Mouse (Mus musculus) intestine, embryonic 14.5 days (tissue): ENCODE data around the gene Cyp4x1. TPM values are rescaled to one million over a fixed set of nuclear protein-coding genes. Genes with fewer than 3 reads are reported as not detected.

Experiments
- ATAC-seq: fragments of 200-750 bp; cut with Nextera tagmentation; replicated peaks from 2 replicates; pipeline ENCODE4 v1.8.0; 2017; ENCODE audit warnings: low read depth, moderate number of reproducible peaks, moderate TSS enrichment, moderate library complexity; ENCODE audit not compliant: low FRiP score, low TSS enrichment
- DNase-seq: peaks from one replicate; pipeline ENCODE4 v3.0.0-alpha.2; 2018; ENCODE audit warnings: low spot score
- H3K27ac ChIP-seq: fragments of 300-500 bp; sonication (generic); 2 replicates; pipeline ENCODE4 v1.5.1; 2014; ENCODE audit warnings: low read depth, mild to moderate bottlenecking, control low read depth
- H3K27me3 ChIP-seq: fragments of 300-500 bp; sonication (generic); replicated peaks from 2 replicates; pipeline ENCODE4 v1.6.1; 2014; ENCODE audit warnings: low read length, control low read depth; ENCODE audit not compliant: control insufficient read depth, insufficient read depth
- H3K36me3 ChIP-seq: fragments of 300-500 bp; sonication (generic); 2 replicates; pipeline ENCODE4 v1.6.1; 2014; ENCODE audit warnings: low read length, control low read depth; ENCODE audit not compliant: control insufficient read depth, insufficient read depth
- H3K4me1 ChIP-seq: fragments of 300-500 bp; sonication (generic); replicated peaks from 2 replicates; pipeline ENCODE4 v1.6.1; 2014; ENCODE audit warnings: low read length, control low read depth, mixed read lengths; ENCODE audit not compliant: control insufficient read depth, insufficient read depth
- H3K4me2 ChIP-seq: fragments of 300-500 bp; sonication (generic); 2 replicates; pipeline ENCODE4 v1.6.1; 2014; ENCODE audit warnings: low read length
- H3K4me3 ChIP-seq: fragments of 300-500 bp; sonication (generic); 2 replicates; pipeline ENCODE4 v1.5.1; 2014; ENCODE audit warnings: low read depth, low read length, control low read depth, mixed read lengths
- H3K9ac ChIP-seq: fragments of 300-500 bp; sonication (generic); 2 replicates; pipeline ENCODE4 v1.6.1; 2014; ENCODE audit warnings: mild to moderate bottlenecking, low read length
- H3K9me3 ChIP-seq: fragments of 300-500 bp; sonication (generic); 2 replicates; pipeline ENCODE4 v1.6.1; 2016; ENCODE audit warnings: low read length, control low read depth; ENCODE audit not compliant: control insufficient read depth
- WGBS: fragments of 180-500 bp; shearing (Covaris S2); extraction: QIAGEN DNeasy Blood & Tissue Kit; methylation state at CpG from one replicate; pipeline ENCODE4 v1.1.7; 2014; 5-methylcytosine and 5-hydroxymethylcytosine counted together
- polyA plus RNA-seq: library from polyadenylated mRNA; unstranded; fragments of >200 nt; fragmentation: Nextera tagmentation; extraction: Ambion mirVana; gene quantifications from 2 replicates; pipeline ENCODE4 v1.2.1, GENCODE M21; 2014

Gene Cyp4x1
- polyA plus RNA-seq, 1 experiment from 2014 or later, result 0.62 TPM

DNA sequence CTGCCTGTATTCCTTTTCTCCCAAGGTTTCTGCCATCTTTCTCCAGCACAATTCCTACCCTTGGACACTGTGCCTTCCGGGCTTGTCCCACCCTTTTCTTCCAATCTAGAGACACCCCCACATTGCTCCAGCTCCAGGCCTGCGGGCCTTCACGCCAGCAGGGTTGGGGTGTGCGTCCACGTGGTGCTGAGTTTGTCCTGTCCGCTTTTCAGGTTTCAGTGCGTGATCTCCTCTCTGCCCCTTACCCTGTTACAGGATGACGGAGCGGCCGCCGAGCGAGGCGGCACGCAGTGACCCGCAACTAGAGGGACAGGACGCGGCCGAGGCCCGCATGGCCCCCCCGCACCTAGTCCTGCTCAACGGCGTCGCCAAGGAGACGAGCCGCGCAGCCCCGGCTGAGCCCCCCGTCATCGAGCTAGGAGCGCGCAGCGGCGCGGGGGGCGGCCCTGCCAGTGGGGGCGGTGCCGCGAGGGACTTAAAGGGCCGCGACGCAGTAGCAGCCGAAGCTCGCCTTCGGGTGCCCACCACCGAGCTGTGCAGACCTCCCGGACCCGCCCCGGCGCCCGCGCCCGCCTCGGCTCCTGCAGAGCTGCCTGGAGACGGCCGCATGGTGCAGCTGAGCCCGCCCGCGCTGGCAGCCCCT lies 71.1 kb downstream of the Cyp4x1 start:
- H3K4me1 ChIP-seq, result peaks cover 5% of the 10 kb centered on the region
- peak overlapping the region; percentile 94 for H3K4me2 ChIP-seq
- ATAC-seq (peak; percentile 78), DNase-seq (peak; percentile 68)
- under 1% methylated on average over 58 of the region's 58 CpGs for WGBS
- H3K4me3 ChIP-seq, result peak overlapping the region; percentile 50
- no peak overlapping the region for H3K27ac ChIP-seq
- no peaks in the 10 kb centered on the region for H3K9me3 ChIP-seq
- peak overlapping the region; percentile 27 for H3K9ac ChIP-seq
- no peaks in the 10 kb centered on the region for H3K36me3 ChIP-seq
- peaks cover 92% of the 10 kb centered on the region for H3K27me3 ChIP-seq

DNA sequence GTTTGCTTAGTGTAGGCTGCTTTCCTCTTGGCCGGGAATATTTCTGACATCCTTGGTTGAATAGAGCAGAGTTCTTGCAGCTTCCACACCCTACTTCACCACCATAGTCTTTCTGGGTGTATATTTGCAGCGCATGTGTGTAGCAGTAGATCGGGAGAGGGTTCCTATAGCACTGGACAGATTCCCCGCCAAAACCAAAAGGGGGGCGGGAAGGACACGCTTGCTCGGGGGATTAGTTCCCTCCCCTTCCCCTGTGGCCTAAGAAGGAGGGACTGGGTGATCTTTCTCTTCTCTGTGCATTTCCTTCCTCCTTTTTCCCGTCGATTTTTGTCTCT lies 71.6 kb downstream of the Cyp4x1 start:
- peaks cover 96% of the 10 kb centered on the region for H3K27me3 ChIP-seq
- H3K4me1 ChIP-seq, result peaks cover 5% of the 10 kb centered on the region
- peak overlapping the region; percentile 50 for H3K4me3 ChIP-seq
- ATAC-seq, result no peak
- H3K36me3 ChIP-seq, result no peaks in the 10 kb centered on the region
- WGBS, result under 1% methylated on average over 9 of the region's 9 CpGs
- no peak overlapping the region for H3K9ac ChIP-seq
- no peak overlapping the region for H3K27ac ChIP-seq
- DNase-seq, result no peak
- no peaks in the 10 kb centered on the region for H3K9me3 ChIP-seq
- H3K4me2 ChIP-seq, result peak overlapping the region; percentile 94

DNA sequence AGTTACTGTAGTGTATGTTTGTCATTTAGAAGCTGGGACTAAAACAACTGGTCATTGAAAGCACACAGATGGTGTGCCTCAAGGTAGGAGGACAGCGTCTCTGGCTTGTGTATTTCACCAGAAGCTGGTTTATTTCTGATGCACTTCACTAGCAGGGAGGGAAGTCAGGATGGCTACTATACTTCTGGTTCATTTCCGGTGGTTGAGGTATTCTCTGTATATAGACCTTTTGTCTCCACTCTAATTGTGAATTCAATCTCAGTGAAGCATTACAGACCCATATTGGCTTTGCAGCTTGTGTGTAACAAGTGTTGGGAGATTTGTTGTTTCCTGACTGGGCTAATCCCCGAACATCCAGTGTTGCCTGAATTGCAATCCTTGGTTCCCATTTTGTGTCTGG lies 73.3 kb downstream of the Cyp4x1 start:
- ATAC-seq (no peak), DNase-seq (no peak)
- WGBS, result 15% methylated on average over 3 of the region's 3 CpGs
- no peaks in the 10 kb centered on the region for H3K9me3 ChIP-seq
- no peak overlapping the region for H3K9ac ChIP-seq
- H3K4me3 ChIP-seq, result peak overlapping the region; percentile 8; the same call in 1 of the 2 replicates
- no peak overlapping the region for H3K4me2 ChIP-seq
- peaks cover 100% of the 10 kb centered on the region for H3K27me3 ChIP-seq
- H3K27ac ChIP-seq, result no peak overlapping the region
- H3K4me1 ChIP-seq, result peaks cover 10% of the 10 kb centered on the region
- no peaks in the 10 kb centered on the region for H3K36me3 ChIP-seq

DNA sequence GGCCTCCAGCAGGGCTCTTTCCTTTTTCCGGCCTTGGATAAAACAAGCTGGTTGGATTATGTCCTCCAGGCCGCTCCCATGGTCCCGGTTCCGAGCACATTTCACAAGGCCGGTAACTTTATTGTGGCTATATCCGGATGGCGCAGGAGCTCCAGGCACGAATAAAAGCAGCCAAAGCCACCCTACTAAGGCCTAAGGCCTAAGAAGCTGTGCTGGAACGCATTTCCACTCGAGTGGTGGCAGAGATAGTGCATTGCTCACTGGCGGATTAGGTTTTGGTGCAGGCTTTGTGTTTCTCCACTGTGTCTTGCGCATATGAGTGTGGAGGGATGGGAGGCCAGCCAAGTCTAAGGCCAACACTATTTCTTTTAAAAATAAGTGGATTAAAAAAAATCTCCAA lies 74.2 kb downstream of the Cyp4x1 start:
- no peak overlapping the region for H3K9ac ChIP-seq
- 13% methylated on average over 12 of the region's 12 CpGs for WGBS
- H3K4me2 ChIP-seq, result peak overlapping the region; percentile 11; the same call in 1 of the 2 replicates
- peaks cover 100% of the 10 kb centered on the region for H3K27me3 ChIP-seq
- DNase-seq, result peak; percentile 71
- ATAC-seq, result no peak
- peaks cover 10% of the 10 kb centered on the region for H3K4me1 ChIP-seq
- H3K27ac ChIP-seq, result no peak overlapping the region; the same call in 1 of the 2 replicates
- H3K4me3 ChIP-seq, result peak overlapping the region; percentile 8; the same call in 1 of the 2 replicates
- no peaks in the 10 kb centered on the region for H3K9me3 ChIP-seq
- no peaks in the 10 kb centered on the region for H3K36me3 ChIP-seq

DNA sequence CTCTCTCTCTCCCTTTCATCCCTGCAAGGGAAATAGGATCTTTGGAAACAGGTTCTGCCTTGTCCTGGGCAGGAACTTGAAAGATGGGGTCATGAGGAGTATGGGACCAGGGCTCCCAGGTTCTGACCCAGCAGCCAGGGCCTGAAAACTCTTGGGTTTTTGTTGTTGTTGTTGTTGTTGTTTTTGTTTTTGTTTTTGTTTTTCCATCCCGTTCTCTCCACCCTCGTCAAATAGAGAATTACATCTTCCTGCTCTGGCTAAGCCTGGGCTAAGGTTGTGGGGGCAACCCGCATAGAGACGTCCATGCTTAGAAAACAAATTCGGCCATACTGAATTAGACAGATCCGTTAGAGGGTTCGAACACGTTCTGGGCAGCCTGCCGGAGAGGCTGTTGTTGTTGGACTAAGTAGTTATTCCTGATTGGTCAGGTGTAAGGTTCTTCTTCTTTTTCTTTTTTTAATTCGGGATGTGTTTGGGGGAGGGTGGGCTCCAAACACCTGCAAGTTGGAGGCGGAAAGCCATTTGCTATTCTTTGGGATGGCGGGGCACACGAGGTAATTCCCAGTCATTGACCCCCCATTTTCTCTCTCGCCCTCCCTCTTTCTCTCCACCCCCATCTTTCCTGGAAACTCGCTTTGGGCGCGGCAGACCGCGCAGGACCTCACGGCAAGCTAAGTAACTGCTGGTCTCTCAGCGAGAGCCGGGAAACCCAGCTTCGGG lies 75.0 kb downstream of the Cyp4x1 start:
- ATAC-seq (no peak), DNase-seq (no peak)
- H3K36me3 ChIP-seq, result no peaks in the 10 kb centered on the region
- peaks cover 10% of the 10 kb centered on the region for H3K4me1 ChIP-seq
- no peaks in the 10 kb centered on the region for H3K9me3 ChIP-seq
- WGBS, result 3% methylated on average over 23 of the region's 23 CpGs
- no peak overlapping the region for H3K9ac ChIP-seq
- no peak overlapping the region for H3K27ac ChIP-seq
- peak overlapping the region; percentile 10 for H3K4me3 ChIP-seq
- H3K27me3 ChIP-seq, result peaks cover 100% of the 10 kb centered on the region
- H3K4me2 ChIP-seq, result peak overlapping the region; percentile 7

DNA sequence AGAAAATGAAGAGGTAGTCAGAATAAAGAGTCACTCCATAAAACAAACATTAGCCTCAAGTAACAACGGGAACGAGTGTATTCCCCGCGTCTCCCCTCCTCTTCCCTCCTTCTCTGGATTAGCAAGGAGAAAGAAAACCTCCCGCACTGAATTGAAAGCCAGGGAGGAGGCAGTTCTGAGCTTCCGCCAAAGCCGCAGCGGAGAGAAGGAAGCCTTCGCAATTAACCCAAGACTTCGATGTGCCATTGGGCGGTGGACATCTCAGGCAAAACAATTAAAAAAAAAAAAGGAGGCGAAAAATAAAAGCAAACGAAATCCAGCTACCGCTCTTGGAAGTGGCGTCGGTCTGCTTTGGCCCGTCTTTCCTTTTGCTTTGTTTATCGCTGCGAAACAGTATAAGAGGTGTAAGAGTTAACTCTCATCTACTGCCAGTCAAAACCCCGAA lies 75.7 kb downstream of the Cyp4x1 start:
- DNase-seq (peak; percentile 77), ATAC-seq (no peak)
- no peaks in the 10 kb centered on the region for H3K36me3 ChIP-seq
- peaks cover 99% of the 10 kb centered on the region for H3K27me3 ChIP-seq
- 0 out of 2 replicates have a peak overlapping the region, but pooled peaks have one; percentile 3 for H3K27ac ChIP-seq
- peak overlapping the region; percentile 33; the same call in 1 of the 2 replicates for H3K4me3 ChIP-seq
- no peaks in the 10 kb centered on the region for H3K9me3 ChIP-seq
- WGBS, result 1% methylated on average over 20 of the region's 20 CpGs
- peak overlapping the region; percentile 7 for H3K4me2 ChIP-seq
- no peak overlapping the region for H3K9ac ChIP-seq
- peaks cover 10% of the 10 kb centered on the region for H3K4me1 ChIP-seq

DNA sequence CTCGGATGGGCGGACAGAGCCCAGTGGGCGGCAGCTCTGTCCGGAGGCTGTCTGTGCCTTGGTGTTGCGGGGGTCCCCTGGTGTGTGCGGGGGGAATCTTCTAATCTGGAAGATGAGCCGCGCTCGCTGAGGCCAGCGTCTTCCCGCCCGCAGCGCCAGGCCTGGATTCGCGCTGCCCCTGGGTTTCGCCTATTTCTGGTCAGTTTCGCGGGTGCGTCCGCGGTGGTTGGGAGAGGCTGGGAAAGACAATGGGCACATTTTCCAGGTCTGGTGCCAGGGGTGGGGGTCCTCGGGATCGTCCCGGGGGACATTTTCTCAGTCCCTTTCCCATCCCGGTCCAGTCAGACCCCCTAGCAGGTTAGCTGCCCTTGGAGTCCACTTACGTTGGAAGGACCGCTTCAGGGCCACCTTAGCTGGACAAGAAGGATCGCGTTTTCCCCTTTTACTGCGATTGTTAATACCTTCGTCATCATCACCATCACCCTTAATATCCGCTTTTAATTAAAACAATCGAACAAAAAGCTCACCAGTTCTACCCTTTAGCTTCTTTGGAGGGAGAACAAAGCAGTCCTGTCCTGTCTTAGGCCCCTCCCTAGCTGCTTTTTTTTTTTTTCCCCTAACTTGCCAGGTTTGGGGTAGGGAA lies 76.3 kb downstream of the Cyp4x1 start:
- H3K27me3 ChIP-seq, result peaks cover 98% of the 10 kb centered on the region
- H3K4me1 ChIP-seq, result peaks cover 9% of the 10 kb centered on the region
- H3K36me3 ChIP-seq, result no peaks in the 10 kb centered on the region
- 2% methylated on average over 33 of the region's 33 CpGs for WGBS
- ATAC-seq, result no peak
- H3K9me3 ChIP-seq, result no peaks in the 10 kb centered on the region
- H3K4me3 ChIP-seq, result peak overlapping the region; percentile 33; the same call in 1 of the 2 replicates
- H3K27ac ChIP-seq, result peak overlapping the region; percentile 3; the same call in 1 of the 2 replicates
- 0 out of 2 replicates have a peak overlapping the region, but pooled peaks have one; percentile 27 for H3K9ac ChIP-seq
- H3K4me2 ChIP-seq, result no peak overlapping the region
- peak; percentile 79 for DNase-seq

DNA sequence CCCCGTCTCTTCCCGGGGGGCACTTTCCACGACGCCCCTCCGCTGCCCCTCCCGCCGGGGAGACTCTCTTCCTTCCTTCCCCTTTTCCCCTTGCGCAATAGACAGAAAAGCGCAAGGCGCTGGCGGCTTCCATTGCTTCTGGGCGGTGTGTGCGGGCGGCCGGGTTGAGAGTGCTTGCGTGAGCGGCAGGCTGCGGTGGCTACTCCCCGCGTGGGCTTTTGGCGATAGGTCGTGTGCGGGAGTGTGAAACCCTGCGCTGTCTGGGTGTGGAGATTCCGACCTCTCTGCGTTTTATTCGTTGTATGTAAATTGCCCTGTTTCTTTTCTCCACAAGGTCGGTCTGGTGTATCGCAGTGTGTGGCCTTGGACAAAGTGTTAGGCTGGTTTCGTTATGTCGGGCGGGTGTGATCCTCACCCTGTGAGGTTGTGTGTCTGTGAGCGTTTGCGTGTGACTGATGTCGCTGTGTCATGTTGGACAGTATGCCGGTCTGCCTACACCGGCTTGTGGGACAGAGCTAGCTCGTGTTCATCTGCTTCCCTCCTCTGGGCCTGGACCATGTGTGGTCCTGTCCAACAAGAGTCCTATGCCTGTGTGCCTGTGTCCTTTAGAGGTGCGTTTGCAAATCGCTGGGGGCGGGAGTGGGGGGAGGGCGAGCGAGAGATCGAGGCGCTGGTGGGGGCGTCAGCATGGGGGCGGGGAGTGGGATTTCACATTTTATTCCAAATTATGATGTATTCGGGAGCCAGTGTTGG lies 77.0 kb downstream of the Cyp4x1 start:
- H3K4me1 ChIP-seq, result peaks cover 9% of the 10 kb centered on the region
- peak overlapping the region; percentile 27 for H3K9ac ChIP-seq
- peak overlapping the region; percentile 52 for H3K4me2 ChIP-seq
- DNase-seq (peak; percentile 90), ATAC-seq (no peak; the same call in 1 of the 2 replicates)
- no peaks in the 10 kb centered on the region for H3K9me3 ChIP-seq
- WGBS, result under 1% methylated on average over 48 of the region's 48 CpGs
- no peaks in the 10 kb centered on the region for H3K36me3 ChIP-seq
- peaks cover 98% of the 10 kb centered on the region for H3K27me3 ChIP-seq
- H3K4me3 ChIP-seq, result peak overlapping the region; percentile 33
- H3K27ac ChIP-seq, result peak overlapping the region; percentile 38; the same call in 1 of the 2 replicates
